Mouse (Mus musculus): Measurements from ENCODE around the gene Gpr137c. TPM values are rescaled to one million over a fixed set of nuclear protein-coding genes. Genes with fewer than 3 reads are reported as not detected.

The Gpr137c gene
- total RNA-seq, 2 experiments from 2014 or later = 1.4 TPM

Other genes with a start within 250 kb of the Gpr137c start
- 1 to 10 TPM; 1.2 to 1.3 TPM for gene Ptger2, start 231.5 kb upstream of the Gpr137c start, total RNA-seq (2021)
- 10 to 100 TPM; 15.5 to 15.8 TPM for gene Txndc16, start 611 bp downstream of the Gpr137c start, total RNA-seq (2021)
- 10 to 100 TPM; 34.6 to 46.5 TPM for gene Ero1l, start 99.1 kb downstream of the Gpr137c start, total RNA-seq (2021)
- 100 to 1,000 TPM; 125 to 126 TPM for gene Psmc6, start 110.1 kb downstream of the Gpr137c start, total RNA-seq (2021)
- 10 to 100 TPM; 22.4 to 23.4 TPM for gene Styx, start 131.4 kb downstream of the Gpr137c start, total RNA-seq (2021)
- gene Gnpnat1, start 185.2 kb downstream of the Gpr137c start, total RNA-seq (2021) = 10 to 100 TPM; 29.3 to 35.8 TPM

All from adrenal gland, adult 18-20 months (tissue).